22 mouse cellular contexts compared by ENCODE assay signal in genomic region chr4:99340946-99341345, GRCm38 (mm10). TPM values are rescaled to one million over a fixed set of nuclear protein-coding genes. Genes with fewer than 3 reads are reported as not detected.
"Had no signal": no experiment of that assay in that cellular context is flagged by ENCODE, and none has a peak within 500 bp of the region (broad histone marks: within the 10 kb centered on the region; RNA-seq: fewer than 3 reads in every experiment).

No protein-coding gene starts in this region.

- H3K4me2 ChIP-seq: limb, embryonic 12.5 days; limb, embryonic 15.5 days; liver, embryonic 11.5 days; lung, embryonic 14.5 days; stomach, embryonic 15.5 days had no signal

- H3K9me3 ChIP-seq: limb, embryonic 12.5 days; limb, embryonic 15.5 days; stomach, embryonic 15.5 days had no signal

- H3K4me1 ChIP-seq: limb, embryonic 15.5 days; stomach, embryonic 15.5 days had no signal

- H3K4me3 ChIP-seq: left cerebral cortex, adult 2 months; limb, embryonic 12.5 days; limb, embryonic 15.5 days; stomach, embryonic 15.5 days had no signal

- DNase-seq: kidney, adult 2 months; kidney, postnatal 25 days; left cerebral cortex, postnatal 4 days; liver, postnatal 0 days; lung, embryonic 14.5 days; midbrain, embryonic 14.5 days; right cerebral cortex, postnatal 25 days; spleen, adult 18-20 months; thymus, adult 18-20 months; thymus, postnatal 36 days had no signal

- H3K9ac ChIP-seq: limb, embryonic 12.5 days; limb, embryonic 15.5 days; liver, embryonic 14.5 days; liver, postnatal 0 days; lung, embryonic 14.5 days; stomach, embryonic 15.5 days had no signal

- H3K36me3 ChIP-seq: limb, embryonic 12.5 days; limb, embryonic 15.5 days; stomach, embryonic 15.5 days had no signal

- ATAC-seq: intestine, postnatal 0 days; liver, postnatal 0 days; lung, postnatal 0 days had no signal

- H3K27me3 ChIP-seq: limb, embryonic 15.5 days; stomach, embryonic 15.5 days had no signal

- H3K27ac ChIP-seq: kidney, postnatal 0 days; left cerebral cortex, adult 2 months; limb, embryonic 12.5 days; limb, embryonic 15.5 days; liver, embryonic 14.5 days; macrophage; stomach, embryonic 15.5 days had no signal

RNA-seq across cellular contexts. Expression of gene Gm12689, which starts 45.2 kb away (rescaled TPM):
- total RNA-seq: midbrain, postnatal 0 days had no signal
- polyA plus RNA-seq: liver, embryonic 11.5 days; neural tube, embryonic 11.5 days had no signal
